Mouse (Mus musculus) stomach, postnatal 0 days (tissue): ENCODE results near the gene Ier3.

Experiments
- CTCF ChIP-seq: IDR thresholded peaks from 2 replicates; pipeline ENCODE4 v1.5.1; 2016; ENCODE audit warnings: antibody characterized with exemption, low read depth, mild to moderate bottlenecking, moderate library complexity
- EP300 ChIP-seq: optimal IDR thresholded peaks from 2 replicates; pipeline ENCODE3; 2016; ENCODE audit warnings: antibody characterized with exemption

GRCm38 (mm10) chr17:35833239-35833751, 11.8 kb downstream of the Ier3 start:
- TF ChIP-seq EP300: no peak
- TF ChIP-seq CTCF: no peak
